Comparison of ENCODE assay signal across 8 mouse cellular contexts in genomic region chr11:94469136-94470064, GRCm38 (mm10). TPM values are rescaled to one million over a fixed set of nuclear protein-coding genes. Genes with fewer than 3 reads are reported as not detected.
DNase-seq lines count a peak whose midpoint lies in the region; ATAC-seq lines count a peak whose summit lies in the region.

No protein-coding gene starts in this region.

- peaks cover 99% of the 10 kb centered on the region for H3K4me1 ChIP-seq in forebrain, embryonic 10.5 days
- peaks cover 65% of the 10 kb centered on the region for H3K4me1 ChIP-seq in limb, embryonic 12.5 days (replicated peaks)

- no peak for ATAC-seq in limb, embryonic 12.5 days (ENCODE audit: insufficient number of reproducible peaks, insufficient read depth, low FRiP score, low TSS enrichment, low read depth)
- no peak for ATAC-seq in erythroid progenitor cell, adult 5-6 weeks (replicated peaks; ENCODE audit: low FRiP score, poor library complexity, severe bottlenecking)

- 4% methylated on average over 8 of the region's 9 CpGs for WGBS in forebrain, embryonic 10.5 days
- WGBS in limb, embryonic 12.5 days: 30% methylated on average over 9 of the region's 9 CpGs

- peak overlapping the region; percentile 94 for H3K27ac ChIP-seq in forebrain, embryonic 10.5 days
- H3K27ac ChIP-seq in limb, embryonic 12.5 days: peak overlapping the region; percentile 98

- H3K4me3 ChIP-seq in forebrain, embryonic 10.5 days: peak overlapping the region; percentile 79
- H3K4me3 ChIP-seq in limb, embryonic 12.5 days (replicated peaks): peak overlapping the region; percentile 97

- H3K27me3 ChIP-seq in forebrain, embryonic 10.5 days (ENCODE audit: poor library complexity, severe bottlenecking): peaks cover 47% of the 10 kb centered on the region
- H3K27me3 ChIP-seq in limb, embryonic 12.5 days: no peaks in the 10 kb centered on the region; the same call in 1 of the 2 replicates

- H3K36me3 ChIP-seq in forebrain, embryonic 10.5 days (replicated peaks): peaks cover 8% of the 10 kb centered on the region; the same call in 1 of the 2 replicates
- peaks cover 30% of the 10 kb centered on the region for H3K36me3 ChIP-seq in limb, embryonic 12.5 days

- H3K9ac ChIP-seq in limb, embryonic 12.5 days (replicated peaks): peak overlapping the region; percentile 37; the same call in 1 of the 2 replicates

- no peaks in the 10 kb centered on the region for H3K9me3 ChIP-seq in forebrain, embryonic 10.5 days
- H3K9me3 ChIP-seq in limb, embryonic 12.5 days: no peaks in the 10 kb centered on the region

- H3K4me2 ChIP-seq in limb, embryonic 12.5 days: peak overlapping the region; percentile 83

- peak; percentile 34 for DNase-seq in embryo, embryonic 11 days
- no peak for DNase-seq in embryo, embryonic 10 days (ENCODE audit: low spot score)
- peak; percentile 59 for DNase-seq in 3T3-L1 (ENCODE audit: low read depth, low spot score)
- DNase-seq in forebrain, embryonic 10.5 days (ENCODE audit: extremely low spot score, low spot score): no peak
- DNase-seq in adrenal gland, adult 2 months: no peak
- no peak for DNase-seq in right cerebral cortex, postnatal 14 days

RNA-seq across cellular contexts. Expression of gene Cacna1g, which starts 4.6 kb away (rescaled TPM):
- 7.0 and 8.3 TPM in 2 replicates for polyA plus RNA-seq in forebrain, embryonic 10.5 days (2016; fragmentation: Nextera tagmentation; extraction: Ambion mirVana)
- 25.5 and 26.9 TPM in 2 replicates for polyA plus RNA-seq in limb, embryonic 12.5 days (2016; fragmentation: Nextera tagmentation; extraction: Ambion mirVana)
- total RNA-seq in adrenal gland, adult 2 months (2021): under 1 TPM; 0.61 to 0.69 TPM
- 2.7 and 3.5 TPM in 2 replicates for polyA plus RNA-seq in adrenal gland, adult 2 months (2012; rRNA removed)
- 208 and 236 TPM in 2 replicates for total RNA-seq in erythroid progenitor cell, adult 5-6 weeks (2015; ENCODE audit: low replicate concordance)
- 142 TPM in 2 replicates for total RNA-seq in erythroid progenitor cell, adult 5-6 weeks (2017; ENCODE audit: low replicate concordance)

RNA-seq across cellular contexts. Expression of gene Spata20, which starts 16.6 kb away (rescaled TPM):
- polyA plus RNA-seq in forebrain, embryonic 10.5 days (2016; fragmentation: Nextera tagmentation; extraction: Ambion mirVana): not detected in 2 replicates
- 0.20 and 0.40 TPM in 2 replicates for polyA plus RNA-seq in limb, embryonic 12.5 days (2016; fragmentation: Nextera tagmentation; extraction: Ambion mirVana)
- total RNA-seq in adrenal gland, adult 2 months (2021): not detected
- polyA plus RNA-seq in adrenal gland, adult 2 months (2012; rRNA removed): not detected in 2 replicates
- total RNA-seq in erythroid progenitor cell, adult 5-6 weeks (2015; ENCODE audit: low replicate concordance): not detected in 2 replicates
- total RNA-seq in erythroid progenitor cell, adult 5-6 weeks (2017; ENCODE audit: low replicate concordance): not detected in 2 replicates

RNA-seq across cellular contexts. Expression of gene Epn3, which starts 30.4 kb away (rescaled TPM):
- polyA plus RNA-seq in forebrain, embryonic 10.5 days (2016; fragmentation: Nextera tagmentation; extraction: Ambion mirVana): 1.6 and 2.0 TPM in 2 replicates
- polyA plus RNA-seq in limb, embryonic 12.5 days (2016; fragmentation: Nextera tagmentation; extraction: Ambion mirVana): 2.8 and 4.1 TPM in 2 replicates
- 10 to 100 TPM; 23.3 to 40.4 TPM for total RNA-seq in adrenal gland, adult 2 months (2021)
- 23.0 and 25.5 TPM in 2 replicates for polyA plus RNA-seq in adrenal gland, adult 2 months (2012; rRNA removed)
- total RNA-seq in erythroid progenitor cell, adult 5-6 weeks (2015; ENCODE audit: low replicate concordance): not detected in 2 replicates
- total RNA-seq in erythroid progenitor cell, adult 5-6 weeks (2017; ENCODE audit: low replicate concordance): not detected in 2 replicates

RNA-seq across cellular contexts. Expression of gene Mycbpap, which starts 52.1 kb away (rescaled TPM):
- polyA plus RNA-seq in forebrain, embryonic 10.5 days (2016; fragmentation: Nextera tagmentation; extraction: Ambion mirVana): 3.4 and 4.5 TPM in 2 replicates
- polyA plus RNA-seq in limb, embryonic 12.5 days (2016; fragmentation: Nextera tagmentation; extraction: Ambion mirVana): 5.1 and 7.0 TPM in 2 replicates
- 1 to 10 TPM; 3.8 to 6.7 TPM for total RNA-seq in adrenal gland, adult 2 months (2021)
- polyA plus RNA-seq in adrenal gland, adult 2 months (2012; rRNA removed): 0.49 and 0.84 TPM in 2 replicates
- not detected in 2 replicates for total RNA-seq in erythroid progenitor cell, adult 5-6 weeks (2015; ENCODE audit: low replicate concordance)
- not detected in 2 replicates for total RNA-seq in erythroid progenitor cell, adult 5-6 weeks (2017; ENCODE audit: low replicate concordance)

Comparison
In these comparisons a context has a peak if more than half of its experiments do, and no peak if none do; other contexts are left out.
1. DNase-seq: peak in embryo, embryonic 11 days (single experiment) and 3T3-L1 (single experiment); none in embryo, embryonic 10 days (single experiment), forebrain, embryonic 10.5 days (single experiment), adrenal gland, adult 2 months (single experiment) and right cerebral cortex, postnatal 14 days (single experiment).